Mouse (Mus musculus) liver, postnatal 0 days (tissue): ENCODE measurements around the gene Rsph3b.

Experiments used
- CTCF ChIP-seq: sonication (generic); IDR thresholded peaks from 2 replicates; pipeline ENCODE4 v1.5.1; 2016; ENCODE audit warnings: antibody characterized with exemption, low read depth
- EP300 ChIP-seq: IDR thresholded peaks from 2 replicates; pipeline ENCODE4 v1.6.1; 2016; ENCODE audit warnings: antibody characterized with exemption, low read depth, mild to moderate bottlenecking

DNA sequence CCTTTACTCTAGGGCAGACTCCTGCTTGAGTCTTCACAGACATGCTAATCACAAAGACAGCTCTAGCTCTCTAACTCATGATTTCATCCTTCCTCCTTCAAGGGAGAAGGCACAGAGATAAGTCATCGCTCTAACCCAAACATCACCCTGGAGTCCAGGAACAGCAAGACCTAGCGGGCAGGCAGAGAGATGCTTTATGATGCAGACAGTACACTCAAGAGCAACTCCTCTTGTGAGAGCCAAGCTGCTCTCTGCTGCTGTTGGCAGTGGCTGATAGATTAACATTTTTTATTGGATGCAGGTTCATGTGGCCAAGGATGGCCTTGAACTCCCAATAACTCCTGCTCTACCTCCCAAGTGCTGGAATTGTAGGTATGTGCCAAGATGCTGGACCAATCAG lies 77.1 kb downstream of the Rsph3b start:
- TF ChIP-seq CTCF (no peak), EP300 (no peak)
